Mouse (Mus musculus) kidney, adult 11 months (tissue): ENCODE data around the gene Rin3.

ENCODE experiments used
- DNase-seq: peaks from one replicate; pipeline ENCODE4 v3.0.0; 2022

Rin3 gene

DNA sequence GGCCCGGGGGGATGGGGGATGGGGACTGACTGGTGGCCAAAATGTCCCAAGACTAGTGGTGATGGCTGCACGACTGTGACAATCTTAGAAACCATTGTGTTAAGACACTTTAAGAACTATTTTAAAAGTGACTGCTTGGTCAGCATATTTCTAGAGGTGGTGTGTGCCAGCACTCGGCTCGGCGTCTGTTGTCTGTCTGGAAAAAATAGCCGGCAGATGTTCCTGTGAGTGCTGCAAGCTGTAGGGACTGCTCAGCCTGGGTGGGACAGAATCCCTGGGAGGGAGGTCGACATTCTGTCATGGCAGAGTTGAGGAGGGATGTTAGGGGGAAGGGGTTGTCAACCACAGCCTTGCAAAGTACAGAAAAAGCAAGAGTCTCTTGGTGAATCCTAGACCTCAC, 21.0 kb downstream of the Rin3 start:
- DNase-seq, result no peak

DNA sequence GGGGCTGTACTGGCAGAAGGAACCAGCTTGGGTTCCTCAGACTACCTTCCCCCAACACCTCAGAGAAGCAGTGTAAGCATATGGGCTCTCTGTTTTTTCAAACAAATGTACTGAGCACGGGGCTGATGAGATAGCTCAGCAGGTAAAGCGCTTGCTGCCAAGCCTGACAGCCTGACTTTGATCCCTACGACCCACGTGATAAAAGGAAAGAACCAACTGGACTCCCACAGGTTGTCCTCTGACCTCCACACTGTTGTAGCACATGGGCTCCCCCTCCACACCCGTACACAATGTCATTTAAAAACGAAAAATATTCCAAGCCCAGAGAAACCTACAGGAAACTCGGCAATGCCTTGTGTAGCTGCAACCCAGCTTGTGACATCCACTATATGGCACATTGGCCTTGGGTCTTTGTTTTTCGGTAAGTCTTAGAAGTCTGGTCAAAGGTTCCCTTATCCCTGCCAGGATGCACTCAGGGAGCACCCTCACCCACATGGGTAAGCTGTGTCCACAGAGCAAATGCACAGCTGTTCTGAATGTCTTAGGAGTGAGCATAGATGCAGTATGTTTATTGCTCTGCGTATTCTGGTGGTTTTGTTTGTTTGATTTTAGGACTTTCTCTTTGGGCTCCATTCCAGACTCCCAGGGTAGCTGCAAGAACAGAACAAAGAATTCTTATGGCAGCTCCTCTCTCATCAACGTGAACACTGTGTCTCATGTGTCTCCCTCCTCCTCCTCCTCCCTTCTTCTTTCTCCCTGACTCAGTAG, 22.4 kb downstream of the Rin3 start:
- DNase-seq, result peak; percentile 78

DNA sequence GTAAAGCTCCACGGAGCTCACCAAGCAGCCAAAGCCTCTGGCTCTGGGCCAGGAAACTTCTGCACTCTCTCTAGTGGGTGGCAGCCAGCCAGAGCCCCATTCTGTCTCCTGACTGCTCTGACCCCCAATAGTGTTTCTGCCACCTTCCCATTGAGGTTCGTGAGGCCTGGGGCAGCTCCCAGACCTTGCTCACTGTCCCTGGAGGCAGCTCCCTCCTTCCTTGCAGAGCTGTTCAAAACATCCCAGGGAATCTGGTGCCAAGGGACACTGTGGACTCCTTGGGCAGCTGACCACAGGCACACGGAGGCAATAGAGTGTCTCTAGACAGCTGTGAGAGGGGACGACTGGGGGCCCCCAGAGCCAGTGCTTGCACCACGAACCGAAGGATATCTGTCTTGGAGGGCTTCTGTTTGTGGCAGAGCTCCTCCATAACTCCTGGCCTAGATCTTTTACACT, 25.2 kb downstream of the Rin3 start:
- peak; percentile 61 for DNase-seq

DNA sequence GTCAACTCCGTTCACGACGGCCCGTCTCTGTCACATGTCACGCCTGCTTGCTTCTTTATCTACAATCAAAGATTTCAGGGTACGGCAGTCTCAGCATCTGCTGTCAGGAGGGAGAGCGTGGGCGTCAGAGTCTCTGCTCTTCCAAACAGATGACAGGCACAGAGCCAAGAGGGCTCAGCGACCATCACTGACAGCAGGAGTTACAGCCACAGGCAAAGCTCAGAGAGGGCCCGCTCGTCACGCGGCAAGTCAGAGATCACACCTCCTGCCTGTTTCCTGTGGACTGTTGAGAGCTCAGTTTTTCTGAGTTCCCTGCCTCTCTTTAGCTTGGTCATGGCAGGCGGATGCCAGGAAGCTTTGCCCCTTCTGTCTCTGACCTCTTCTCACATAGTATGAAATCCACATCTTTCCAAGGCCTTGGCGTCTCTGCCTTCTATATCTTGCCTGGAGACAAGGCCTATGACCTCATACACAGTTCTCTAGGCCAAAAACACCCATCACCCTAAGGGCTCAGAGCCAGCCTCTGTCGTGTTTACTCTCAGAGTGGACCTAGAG, 25.7 kb downstream of the Rin3 start:
- peak; percentile 60 for DNase-seq

DNA sequence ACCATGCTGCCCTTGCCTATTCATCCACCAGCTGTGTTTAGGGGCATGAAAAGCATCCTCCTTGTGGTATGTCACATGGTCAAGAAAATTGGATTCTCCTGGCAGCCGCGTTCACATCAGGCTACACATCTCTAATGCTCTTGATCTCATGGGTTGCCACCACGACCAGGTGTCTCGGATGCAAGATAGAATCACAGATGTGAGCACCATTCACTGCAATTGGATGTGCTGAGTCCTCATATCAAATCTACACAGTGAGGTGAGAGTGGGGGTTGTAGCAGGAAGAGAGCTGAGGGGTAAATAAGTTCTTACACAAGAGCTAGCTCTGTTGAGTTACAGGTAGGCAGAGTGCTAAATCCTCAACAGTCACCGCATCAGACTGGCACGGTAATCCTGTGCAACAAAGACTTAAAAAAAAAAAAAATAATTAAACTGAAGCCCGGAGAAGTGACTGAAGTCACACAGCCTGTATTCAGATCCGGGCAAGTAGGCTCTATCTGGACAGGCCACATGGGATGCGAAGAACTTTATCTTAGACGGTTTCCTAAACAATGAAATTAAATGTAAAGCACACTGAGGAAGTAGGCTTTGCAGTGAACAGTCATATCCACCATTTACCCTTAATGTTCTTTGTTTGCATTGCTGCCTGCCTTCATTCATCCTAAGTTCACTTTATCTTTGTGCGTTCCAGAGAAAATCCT, 26.4 kb downstream of the Rin3 start:
- no peak for DNase-seq

DNA sequence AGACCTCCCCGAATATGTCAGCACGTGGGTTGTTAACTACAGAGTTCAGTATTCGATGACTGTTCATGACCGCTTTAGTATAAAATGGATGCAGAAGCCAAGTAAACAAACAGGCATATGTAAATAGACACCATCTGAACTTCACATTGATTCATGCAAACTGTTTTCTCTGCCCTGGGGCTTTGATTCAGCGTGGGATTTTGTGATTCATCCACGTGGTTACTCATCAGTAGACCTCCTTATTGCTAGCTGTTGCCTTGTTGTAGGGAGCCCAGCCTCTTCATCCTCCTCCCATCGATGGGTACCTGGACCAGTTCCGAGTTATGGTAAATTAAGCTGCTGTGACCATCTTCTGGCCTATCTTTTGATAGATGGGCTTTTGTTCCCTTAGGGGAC, 26.9 kb downstream of the Rin3 start:
- no peak for DNase-seq

DNA sequence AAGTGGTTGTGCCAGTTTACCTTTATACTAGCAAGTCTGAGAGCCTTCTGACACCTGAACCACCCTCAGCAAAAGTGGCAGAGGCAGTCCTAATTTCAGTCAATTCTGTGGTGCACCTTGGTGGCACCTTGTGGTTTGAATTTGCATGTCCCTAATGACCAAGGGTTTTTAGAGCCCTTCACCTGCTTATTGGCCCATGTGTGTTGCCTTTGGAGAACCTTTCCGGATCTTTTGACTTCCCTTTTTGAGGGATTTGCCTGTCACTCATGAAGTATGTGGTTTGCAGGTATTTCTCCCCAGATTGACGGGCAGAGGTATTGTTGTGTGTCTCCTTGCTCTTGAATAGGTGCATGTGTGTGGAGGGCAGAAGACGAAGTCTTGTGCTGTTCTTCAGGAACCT, 27.4 kb downstream of the Rin3 start:
- no peak for DNase-seq

DNA sequence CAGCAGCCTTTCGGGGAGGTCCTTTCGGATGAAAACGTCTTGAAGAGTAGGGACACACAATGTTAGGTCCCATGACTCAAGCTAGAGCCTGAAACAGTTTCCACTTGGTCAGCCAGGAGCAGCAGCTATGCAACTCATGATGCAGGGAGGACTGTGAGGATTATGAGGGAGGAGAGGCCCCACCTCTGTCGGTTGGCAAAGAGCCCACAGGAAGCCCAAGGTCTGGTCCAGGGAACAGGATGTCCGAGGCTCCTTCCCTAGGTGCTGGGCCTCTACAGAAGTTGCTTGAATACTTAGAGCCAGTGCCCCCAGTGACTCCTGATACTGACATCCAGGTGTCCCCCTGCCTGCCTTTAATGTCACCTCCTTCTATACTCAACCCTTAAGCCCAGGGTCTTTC, 28.6 kb downstream of the Rin3 start:
- DNase-seq, result peak; percentile 39

DNA sequence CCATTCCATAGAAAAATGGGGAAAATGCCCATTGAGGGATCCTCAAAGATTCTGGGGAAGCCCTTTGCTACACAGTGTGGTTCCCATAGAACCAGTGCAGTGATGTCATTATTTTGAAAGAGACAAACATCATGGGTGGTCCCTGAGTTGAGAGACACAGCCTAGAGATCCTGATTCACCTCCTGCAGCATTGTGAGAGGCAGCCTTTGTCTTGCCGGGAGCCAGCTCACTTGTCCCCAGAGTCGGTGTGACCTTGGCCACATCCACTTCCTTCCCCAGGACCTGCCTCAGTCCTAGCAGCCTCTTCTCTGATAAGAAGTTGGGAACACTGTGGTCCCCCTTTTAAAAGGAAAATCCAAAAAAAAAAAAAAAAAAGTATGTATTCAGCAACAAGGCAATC, 36.3 kb downstream of the Rin3 start:
- DNase-seq, result no peak

DNA sequence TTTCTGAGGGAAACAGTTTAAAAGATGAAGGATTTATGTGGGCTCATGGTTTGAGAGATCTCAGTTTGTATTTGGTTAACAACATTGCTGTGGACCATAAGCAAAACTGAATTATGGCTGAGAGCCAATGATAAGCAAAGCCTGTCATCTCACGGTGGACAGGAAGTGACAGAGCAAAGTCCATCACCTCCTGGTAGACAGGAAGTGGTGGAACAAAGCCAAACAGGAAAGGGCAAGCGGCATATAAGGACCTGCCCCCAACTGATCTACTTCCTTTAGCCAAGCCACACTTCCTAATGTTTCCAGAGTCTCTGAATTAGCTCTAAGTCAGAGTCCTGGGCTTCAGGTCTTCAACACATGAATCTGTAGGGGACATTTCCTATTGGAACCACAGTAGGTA, 37.1 kb downstream of the Rin3 start:
- peak; percentile 46 for DNase-seq

DNA sequence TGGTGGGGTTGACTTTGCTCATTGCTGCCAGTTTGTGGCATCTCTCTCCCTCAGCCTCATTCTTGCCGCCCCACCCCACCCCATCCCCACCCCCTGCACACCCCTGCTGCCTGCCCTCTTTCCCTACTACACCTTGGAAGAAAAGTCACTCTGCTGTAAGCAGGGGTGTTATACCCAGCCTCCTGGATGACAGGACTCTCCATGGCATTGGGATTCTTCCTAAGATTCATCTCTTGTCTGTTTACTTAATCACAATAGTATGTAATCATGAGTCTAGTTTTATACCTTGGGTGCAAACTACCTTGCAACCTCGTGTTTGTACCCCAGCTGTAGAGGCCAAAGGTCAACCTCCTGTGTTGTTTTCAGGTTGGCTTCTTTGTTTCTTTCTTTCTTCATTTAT, 37.5 kb downstream of the Rin3 start:
- DNase-seq, result no peak

DNA sequence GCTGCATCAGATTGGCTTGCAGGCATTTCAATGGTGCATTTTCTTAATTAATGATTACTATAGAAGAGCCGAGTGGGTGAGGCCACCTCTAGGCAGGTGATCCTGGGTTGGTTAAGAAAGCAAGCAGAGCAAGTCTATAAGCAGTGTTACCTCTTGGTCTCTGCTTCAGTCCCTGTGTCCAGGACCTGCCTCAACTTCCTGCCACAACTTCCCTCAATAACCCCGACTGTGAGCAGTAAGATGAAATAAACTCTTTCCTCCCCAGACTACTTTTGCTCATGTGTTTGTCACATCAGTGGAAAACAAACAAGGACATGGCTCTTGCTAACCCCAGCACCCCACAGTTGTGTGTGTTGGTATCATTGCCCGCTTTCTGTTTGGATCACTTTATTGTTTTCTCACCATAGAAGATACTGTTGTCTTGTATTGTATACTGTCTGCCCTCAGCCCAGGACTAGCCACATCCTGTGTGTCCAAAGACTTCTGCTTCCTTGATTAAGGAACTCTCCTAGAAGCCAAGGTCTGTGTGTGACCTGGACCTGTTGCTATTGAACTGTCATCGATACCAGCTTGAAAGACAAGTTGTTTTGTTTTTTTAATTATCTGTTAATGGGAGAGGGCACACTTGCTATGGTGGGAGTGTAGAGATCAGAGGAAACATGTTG, 38.3 kb downstream of the Rin3 start:
- no peak for DNase-seq

DNA sequence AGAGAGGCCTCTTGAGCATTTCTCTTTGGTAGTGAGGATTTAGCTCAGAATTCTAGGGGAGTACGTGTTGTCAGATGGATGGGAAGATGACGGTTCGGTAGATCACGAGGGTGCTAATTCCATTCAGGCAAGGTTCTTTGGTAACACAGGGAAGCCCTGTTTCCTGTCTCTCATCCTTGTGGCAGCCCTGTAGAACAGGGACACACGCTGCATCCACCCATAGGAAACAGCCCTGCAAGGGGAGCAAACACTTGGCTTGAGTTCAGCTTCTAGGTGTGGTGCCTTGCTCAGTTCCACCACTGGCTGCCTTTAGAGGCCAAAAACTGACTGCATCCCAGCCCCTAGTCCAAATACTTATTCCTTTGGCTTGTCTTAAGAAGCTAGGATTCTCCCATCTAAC, 39.0 kb downstream of the Rin3 start:
- peak; percentile 36 for DNase-seq

DNA sequence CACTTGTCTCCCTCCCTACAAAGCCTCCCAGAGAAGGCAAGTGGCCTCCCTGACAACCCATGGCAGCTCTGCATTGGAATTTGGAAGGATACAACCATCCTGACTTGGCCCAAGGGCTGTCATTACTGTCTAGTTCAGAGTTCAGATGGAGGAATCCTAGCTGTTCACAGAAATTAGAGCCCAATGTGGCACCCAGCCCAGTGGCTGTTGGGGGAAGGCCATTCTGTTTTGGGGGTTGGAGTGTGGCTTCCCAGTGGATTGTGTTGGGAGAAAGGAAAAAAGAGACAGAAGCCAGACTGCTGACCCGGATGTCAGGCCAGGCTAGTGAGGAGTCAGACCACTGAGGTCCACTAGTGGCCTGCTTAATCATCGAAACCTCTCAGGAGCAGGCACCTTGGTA, 40.5 kb downstream of the Rin3 start:
- peak; percentile 49 for DNase-seq

DNA sequence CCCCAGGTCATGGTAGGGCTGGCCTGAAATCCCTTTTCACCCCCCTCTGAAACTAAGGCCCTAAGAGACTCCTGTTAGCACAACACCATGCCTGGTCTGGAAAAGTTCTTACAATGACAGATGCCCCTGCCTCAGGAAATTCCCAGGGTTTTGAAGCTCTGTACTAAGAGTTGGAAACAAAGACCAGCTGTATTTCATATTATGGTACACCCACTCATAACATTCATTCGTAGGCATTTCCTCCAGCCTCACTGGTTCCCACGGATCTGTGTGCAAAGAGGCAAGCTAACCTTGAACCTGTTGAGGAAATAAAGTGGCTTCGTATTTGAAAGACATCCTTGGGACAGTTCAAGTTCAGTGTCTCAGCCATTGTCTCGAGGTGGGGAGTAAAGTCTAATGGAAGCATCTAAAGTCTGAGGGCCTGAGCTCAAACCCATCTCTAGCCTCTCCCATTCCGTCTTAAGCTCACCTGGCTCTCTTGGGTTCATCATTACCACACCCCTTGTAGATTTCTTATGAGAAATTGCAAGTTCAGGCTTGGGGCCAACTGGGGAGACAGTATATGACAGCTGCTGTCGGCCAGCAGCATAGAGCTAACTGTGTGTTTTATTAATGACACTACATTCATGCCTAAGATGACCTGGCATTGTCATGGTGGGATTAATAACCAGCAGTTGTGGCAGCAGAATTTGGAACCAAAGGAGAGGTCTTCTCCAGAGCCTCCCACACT, 41.5 kb downstream of the Rin3 start:
- no peak for DNase-seq

DNA sequence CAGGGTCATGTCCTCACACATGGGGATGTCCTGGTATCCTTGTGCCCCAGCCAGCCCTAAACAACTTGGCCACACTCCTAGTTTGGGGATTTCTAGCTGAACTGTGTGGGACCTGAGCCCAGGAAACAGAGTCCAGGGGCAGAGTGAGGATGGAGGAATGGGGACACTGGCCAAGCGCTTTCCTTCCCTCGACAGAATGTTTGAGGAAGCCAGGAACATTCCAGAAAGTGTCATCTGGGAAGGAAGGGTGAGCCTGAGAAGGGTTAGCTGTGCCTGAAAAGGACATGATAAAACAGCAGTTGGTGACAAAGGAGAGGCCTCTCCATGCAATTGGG, 42.0 kb downstream of the Rin3 start:
- peak; percentile 25 for DNase-seq

DNA sequence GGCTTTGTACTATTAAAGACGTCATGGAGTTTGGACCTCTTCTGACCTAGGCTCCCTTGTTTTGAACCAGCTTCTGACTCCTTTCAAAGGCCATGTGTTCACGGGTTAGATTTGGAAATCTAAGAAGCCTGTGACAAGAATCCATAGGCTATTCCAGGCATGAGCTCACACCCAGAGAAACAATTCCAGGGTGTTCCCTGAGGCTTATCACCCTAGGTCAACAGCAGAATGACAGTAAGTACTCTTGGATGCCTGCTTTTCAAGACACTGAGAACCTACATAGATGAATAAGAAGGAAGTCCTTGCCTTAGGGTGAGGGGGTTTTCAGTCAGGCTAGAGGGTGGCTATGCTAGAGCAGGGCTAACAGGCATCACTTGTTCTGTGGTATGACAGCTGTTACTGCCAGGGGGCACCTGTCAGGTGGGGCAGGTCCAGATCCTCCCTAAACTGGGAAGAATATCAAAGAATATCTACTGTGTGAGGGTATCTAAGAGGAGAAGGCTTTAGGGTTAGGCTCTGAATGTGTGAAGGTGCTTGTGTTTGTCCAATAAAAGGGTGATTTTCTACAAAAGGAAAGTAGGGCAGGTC, 44.0 kb downstream of the Rin3 start:
- no peak for DNase-seq

DNA sequence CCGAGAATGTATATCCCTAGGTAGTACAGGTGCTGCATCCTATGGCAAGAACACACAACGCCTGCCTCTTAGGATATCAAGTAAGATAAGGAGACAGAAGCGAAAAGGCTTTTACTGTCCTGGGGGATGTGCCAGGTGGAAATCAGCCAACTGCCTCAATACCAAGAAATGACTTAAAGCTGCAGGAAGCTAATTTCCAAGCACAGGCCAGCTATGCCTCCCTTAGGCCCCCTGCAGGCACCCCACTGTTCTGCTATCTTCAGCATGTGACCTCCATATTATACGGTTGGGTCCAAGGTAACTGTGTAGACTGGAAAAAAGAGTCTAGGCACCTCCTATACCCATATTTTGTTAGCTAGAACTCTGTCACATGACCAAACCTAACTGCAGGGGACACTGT, 44.7 kb downstream of the Rin3 start:
- DNase-seq, result no peak

DNA sequence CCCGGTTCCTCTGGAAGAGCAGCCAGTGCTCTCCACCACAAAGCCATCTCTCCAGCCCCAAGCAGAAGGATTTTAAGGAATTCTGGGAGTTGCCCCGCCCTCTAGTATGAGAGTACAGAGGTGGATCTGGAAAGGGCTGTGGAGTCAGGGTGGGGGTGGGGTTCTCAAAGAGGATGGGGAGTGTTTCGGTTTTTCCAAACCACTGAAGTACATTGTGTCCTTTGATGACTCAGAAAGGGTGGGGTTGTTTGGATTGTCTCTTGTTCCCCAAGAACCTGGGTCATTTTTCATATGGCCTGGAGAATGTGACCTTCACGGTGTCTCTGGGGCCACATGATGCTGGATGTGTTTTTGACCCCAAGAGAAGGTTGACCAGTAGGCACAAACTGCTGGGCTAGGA, 45.2 kb downstream of the Rin3 start:
- no peak for DNase-seq

DNA sequence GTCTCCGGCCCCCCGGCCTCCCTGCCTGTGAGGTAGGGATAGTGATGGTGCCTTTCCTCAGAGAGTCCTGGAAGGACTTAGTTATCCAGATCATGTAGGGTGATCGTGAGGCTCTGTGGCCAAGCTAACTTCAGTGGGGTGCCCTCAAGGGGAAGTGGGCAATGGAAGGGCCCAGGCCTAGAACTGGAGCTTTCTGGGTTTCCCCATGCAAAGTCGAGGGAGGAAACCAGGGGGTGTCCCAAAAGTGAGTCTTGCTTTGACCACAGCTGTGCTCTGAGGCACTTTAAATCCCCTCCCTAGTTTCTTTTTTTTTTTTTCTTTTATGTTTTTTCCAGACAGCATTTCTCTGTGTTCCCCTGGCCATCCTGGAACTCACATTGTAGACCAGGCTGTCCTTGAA, 47.3 kb downstream of the Rin3 start:
- DNase-seq, result no peak

DNA sequence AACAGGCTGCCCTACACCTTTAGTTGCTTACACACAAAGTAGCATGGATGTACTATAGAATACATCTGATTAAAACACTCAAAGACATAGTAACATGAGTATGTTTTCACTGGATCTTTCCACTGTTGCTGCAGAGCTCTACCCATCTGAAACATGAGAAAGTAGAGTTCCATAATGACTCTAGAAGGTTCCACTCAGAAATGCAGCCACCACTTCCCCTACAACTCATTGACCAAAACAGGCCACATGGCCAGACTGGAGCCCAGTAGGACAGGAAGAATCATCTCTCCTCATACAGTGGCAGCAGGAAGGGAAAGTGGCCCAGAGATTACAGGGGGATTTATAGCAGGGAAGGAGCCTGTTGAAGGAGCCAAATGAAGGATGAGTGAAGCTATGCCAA, 47.9 kb downstream of the Rin3 start:
- no peak for DNase-seq

DNA sequence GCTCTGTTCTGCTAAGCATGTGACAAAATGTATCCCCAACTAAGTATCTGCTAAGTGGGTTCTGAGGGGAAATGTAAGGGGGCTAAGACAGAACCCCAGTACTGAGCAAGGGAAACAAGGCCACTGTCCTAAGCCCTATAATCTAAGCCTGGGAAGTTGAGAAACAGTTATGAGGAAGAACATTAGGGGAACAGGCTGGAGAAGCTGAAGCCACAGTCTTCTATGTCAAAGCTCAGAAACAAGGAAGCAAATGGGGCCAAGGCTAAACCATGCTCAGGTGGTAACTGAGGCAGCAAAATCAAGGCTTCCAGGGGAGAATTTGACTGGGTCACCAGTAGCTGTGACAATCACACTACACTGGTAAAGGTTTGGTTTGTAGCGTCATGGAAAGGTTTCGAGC, 50.3 kb downstream of the Rin3 start:
- DNase-seq, result no peak

DNA sequence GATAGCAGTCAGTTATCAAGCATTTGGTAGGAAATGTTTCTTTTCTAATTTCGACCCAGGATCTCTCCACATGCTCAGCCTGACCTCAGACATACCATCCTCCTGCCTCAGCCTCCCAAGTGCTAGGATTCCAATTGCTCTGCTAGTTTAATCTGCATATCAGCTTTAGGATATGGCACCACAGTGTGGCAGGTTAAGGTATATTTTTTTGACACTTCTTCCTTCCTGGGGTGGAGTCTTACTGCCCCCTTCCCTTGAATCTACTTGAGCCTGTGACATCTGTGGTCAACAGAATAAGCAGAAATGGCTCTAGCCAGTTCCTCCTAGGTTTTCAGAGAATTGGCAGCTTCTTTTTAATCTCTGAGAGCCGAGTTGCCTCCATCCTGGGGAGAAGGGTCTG, 56.2 kb downstream of the Rin3 start:
- DNase-seq, result no peak
